Mouse (Mus musculus) forebrain, embryonic 10.5 days (tissue): ENCODE measurements around the gene Cd93. TPM values are rescaled to one million over a fixed set of nuclear protein-coding genes. Genes with fewer than 3 reads are reported as not detected.
A peak's percentile ranks its signal among the peaks of the same experiment; 100 is the strongest.

Source experiments
- DNase-seq: peaks from one replicate; pipeline ENCODE4 v3.0.0-alpha.2; 2017; ENCODE audit warnings: low spot score; ENCODE audit errors: extremely low spot score
- H3K27ac ChIP-seq: fragments of 300-500 bp; sonication (generic); 2 replicates; pipeline ENCODE4 v1.5.1; 2016; ENCODE audit warnings: mild to moderate bottlenecking
- H3K27me3 ChIP-seq: fragments of 300-500 bp; sonication (generic); 2 replicates; pipeline ENCODE4 v1.6.1; 2016; ENCODE audit warnings: mild to moderate bottlenecking; ENCODE audit not compliant: poor library complexity, severe bottlenecking
- H3K36me3 ChIP-seq: fragments of 300-500 bp; sonication (generic); replicated peaks from 2 replicates; pipeline ENCODE4 v1.6.1; 2016; ENCODE audit warnings: mild to moderate bottlenecking, moderate library complexity
- H3K4me1 ChIP-seq: fragments of 300-500 bp; sonication (generic); 2 replicates; pipeline ENCODE4 v1.6.1; 2016
- H3K4me3 ChIP-seq: fragments of 300-500 bp; sonication (generic); 2 replicates; pipeline ENCODE4 v1.5.1; 2016; ENCODE audit warnings: mild to moderate bottlenecking, moderate library complexity
- H3K9me3 ChIP-seq: fragments of 300-500 bp; sonication (generic); 2 replicates; pipeline ENCODE4 v1.6.1; 2016; ENCODE audit warnings: mild to moderate bottlenecking, moderate library complexity
- WGBS: fragments of 180-500 bp; shearing (Covaris S2); methylation state at CpG from one replicate; pipeline ENCODE4 v1.1.7; 2016; 5-methylcytosine and 5-hydroxymethylcytosine counted together
- polyA plus RNA-seq: library from polyadenylated mRNA; unstranded; fragments of >200 nt; fragmentation: Nextera tagmentation; extraction: Ambion mirVana; gene quantifications from 2 replicates; pipeline ENCODE4 v1.2.1, GENCODE M21; 2016

Cd93 gene
- polyA plus RNA-seq, 1 experiment from 2014 or later, result 5.1 TPM

DNA sequence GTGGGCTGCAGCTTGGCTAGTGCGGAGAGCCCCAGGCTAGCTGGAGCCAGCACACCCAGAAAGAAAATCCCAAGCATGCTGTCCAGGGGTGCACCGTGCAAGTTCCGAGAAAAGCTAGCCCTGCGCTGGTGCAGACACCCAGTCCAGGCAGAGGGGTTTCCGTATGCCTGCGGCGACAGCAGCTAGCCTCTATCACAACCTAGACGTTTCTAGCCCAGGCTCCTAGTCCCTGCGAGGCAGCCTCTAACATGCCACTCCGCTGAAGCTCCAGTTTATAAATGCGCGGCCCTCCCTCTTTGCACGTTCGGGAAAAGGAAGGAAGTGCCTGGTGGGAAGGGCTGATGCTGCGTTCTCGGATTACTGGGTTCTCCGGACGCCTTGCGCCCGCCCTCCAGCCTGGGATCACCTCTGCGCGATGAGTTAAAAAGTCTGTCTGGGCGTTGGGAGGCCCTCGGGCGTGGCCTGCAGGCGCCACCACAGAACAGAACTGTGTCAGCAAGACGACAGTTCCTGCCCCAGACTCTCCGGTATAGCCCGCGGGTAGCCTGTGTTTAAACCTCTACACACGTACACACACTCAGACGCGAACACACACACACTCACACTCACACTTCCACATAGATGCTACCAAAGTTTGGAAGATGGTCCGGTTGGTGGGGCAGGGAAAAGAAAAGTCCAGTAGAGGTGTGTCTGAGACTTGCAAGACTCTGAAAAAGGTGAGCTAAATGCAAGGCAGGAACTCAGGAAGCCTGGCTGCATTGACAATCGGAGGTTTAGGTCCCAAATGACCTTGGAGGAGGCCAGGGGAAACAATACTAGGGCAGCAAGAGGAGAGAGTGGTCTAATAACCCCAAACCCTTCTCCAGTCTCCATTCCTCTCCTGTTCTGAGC, 35.2 kb downstream of the Cd93 start, which contains the start of gene Thbd:
TSS of gene Thbd (minus strand) at position 319 of the 891 bp plus-strand sequence.
- WGBS, result 3% methylated on average over 35 of the region's 35 CpGs

DNA sequence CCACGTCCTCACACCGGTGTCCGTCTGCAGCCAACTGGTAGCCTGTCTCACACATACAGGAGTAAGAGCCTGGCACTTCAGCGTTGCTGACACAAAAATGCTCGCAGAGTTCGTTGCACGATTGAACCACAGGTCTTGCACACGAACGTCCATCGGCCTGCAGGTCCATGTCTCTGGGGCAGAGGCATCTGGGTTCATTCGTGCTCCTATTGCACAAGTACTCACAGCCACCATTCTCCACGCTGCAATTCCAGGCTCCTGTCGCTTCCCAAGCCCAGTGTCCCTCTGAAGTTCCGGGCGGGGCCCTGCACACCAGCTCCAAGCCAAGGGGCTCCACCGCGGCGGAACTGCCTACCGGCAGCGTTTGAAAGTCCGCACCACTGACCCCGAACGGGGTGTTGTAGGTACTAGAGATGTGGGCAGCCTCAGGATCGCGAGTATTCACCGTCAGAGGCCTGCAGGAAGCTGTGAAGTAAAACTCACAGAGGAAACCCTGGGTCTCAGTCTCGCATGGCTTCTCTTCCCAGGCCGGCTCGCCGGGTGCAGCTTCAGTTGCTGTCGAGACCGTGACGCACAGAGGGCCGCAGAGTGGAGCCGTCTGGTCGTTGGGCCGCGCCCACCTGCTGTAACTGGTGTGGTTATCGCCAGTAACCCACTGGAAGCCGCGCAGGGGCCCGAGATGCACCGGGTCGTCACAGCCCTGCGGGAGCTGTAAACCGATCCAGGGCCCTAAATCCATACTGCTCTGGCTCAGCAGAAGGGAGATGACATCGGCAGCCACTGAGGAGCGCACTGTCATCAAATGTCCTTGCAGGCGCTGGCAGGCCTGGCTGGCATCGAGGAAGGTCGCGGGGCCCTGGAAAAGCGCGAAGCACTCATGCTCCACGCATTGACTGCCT, 36.1 kb downstream of the Cd93 start:
- Histone ChIP-seq H3K36me3 (no peaks in the 10 kb centered on the region), H3K27ac (peak overlapping the region; percentile 63), H3K9me3 (no peaks in the 10 kb centered on the region), H3K4me1 (peaks cover 38% of the 10 kb centered on the region), H3K4me3 (peak overlapping the region; percentile 50), H3K27me3 (peaks cover 62% of the 10 kb centered on the region)
- 4% methylated on average over 55 of the region's 55 CpGs for WGBS
- peak; percentile 43 for DNase-seq

More for the DNA sequence above, 35.2 kb downstream of the Cd93 start, which contains the start of gene Thbd:
- peak within 1 kb of the TSS; percentile 63 for H3K27ac ChIP-seq
- DNase-seq, result peak; percentile 44
- peak within 1 kb of the TSS; percentile 50 for H3K4me3 ChIP-seq
- H3K27me3 ChIP-seq, result peaks cover 62% of the 10 kb centered on the region
- no peaks in the 10 kb centered on the region for H3K36me3 ChIP-seq
- no peaks in the 10 kb centered on the region for H3K9me3 ChIP-seq
- peaks cover 38% of the 10 kb centered on the region for H3K4me1 ChIP-seq

GRCm38 (mm10) chr2:148406160-148406970, 37.0 kb downstream of the Cd93 start:
- no peaks in the 10 kb centered on the region for H3K9me3 ChIP-seq
- WGBS, result 10% methylated on average over 34 of the region's 34 CpGs
- peaks cover 62% of the 10 kb centered on the region for H3K27me3 ChIP-seq
- no peak overlapping the region for H3K27ac ChIP-seq
- DNase-seq, result peak; percentile 39
- H3K36me3 ChIP-seq, result no peaks in the 10 kb centered on the region
- peak overlapping the region; percentile 50 for H3K4me3 ChIP-seq
- H3K4me1 ChIP-seq, result peaks cover 38% of the 10 kb centered on the region

GRCm38 (mm10) chr2:148404906-148405305, 38.5 kb downstream of the Cd93 start:
- no peak overlapping the region for H3K27ac ChIP-seq
- H3K36me3 ChIP-seq, result no peaks in the 10 kb centered on the region
- DNase-seq, result no peak
- WGBS, result 76% methylated on average over 5 of the region's 5 CpGs
- peaks cover 62% of the 10 kb centered on the region for H3K27me3 ChIP-seq
- no peaks in the 10 kb centered on the region for H3K9me3 ChIP-seq
- H3K4me1 ChIP-seq, result peaks cover 38% of the 10 kb centered on the region
- H3K4me3 ChIP-seq, result no peak overlapping the region

GRCm38 (mm10) chr2:148402227-148402626, 41.1 kb downstream of the Cd93 start:
- H3K27ac ChIP-seq, result no peak overlapping the region
- H3K4me3 ChIP-seq, result no peak overlapping the region
- H3K9me3 ChIP-seq, result no peaks in the 10 kb centered on the region
- no peak for DNase-seq
- H3K4me1 ChIP-seq, result peaks cover 17% of the 10 kb centered on the region
- no peaks in the 10 kb centered on the region for H3K36me3 ChIP-seq
- H3K27me3 ChIP-seq, result peaks cover 48% of the 10 kb centered on the region
- WGBS, result 83% methylated on average over 1 of the region's 1 CpGs

- no peak for DNase-seq
- Histone ChIP-seq H3K27ac (no peak overlapping the region), H3K4me1 (peaks cover 19% of the 10 kb centered on the region), H3K36me3 (no peaks in the 10 kb centered on the region), H3K4me3 (no peak overlapping the region), H3K27me3 (peaks cover 47% of the 10 kb centered on the region), H3K9me3 (no peaks in the 10 kb centered on the region)
- WGBS, result 85% methylated on average over 5 of the region's 5 CpGs
Measured at GRCm38 (mm10) chr2:148398901-148399685, 44.3 kb downstream of the Cd93 start.

DNA sequence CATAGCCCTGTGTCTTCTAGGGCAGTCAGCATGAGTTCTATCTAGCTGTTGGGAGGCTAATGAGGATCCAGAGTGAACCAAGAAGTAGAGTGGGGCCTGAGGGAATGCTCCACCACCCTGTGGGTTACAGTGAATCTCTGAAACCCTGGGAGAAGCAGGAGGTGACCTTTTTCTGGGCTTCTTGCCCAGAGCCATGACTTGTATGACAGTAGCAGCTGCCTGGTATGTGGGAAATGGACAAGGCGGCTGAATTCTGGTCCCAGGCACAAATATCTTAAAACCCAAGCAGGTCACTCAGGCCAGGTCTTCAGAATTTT, 45.6 kb downstream of the Cd93 start:
- H3K4me3 ChIP-seq, result no peak overlapping the region
- H3K36me3 ChIP-seq, result no peaks in the 10 kb centered on the region
- peaks cover 19% of the 10 kb centered on the region for H3K4me1 ChIP-seq
- no peak overlapping the region for H3K27ac ChIP-seq
- no peaks in the 10 kb centered on the region for H3K9me3 ChIP-seq
- WGBS, result 79% methylated on average over 1 of the region's 1 CpGs
- no peak for DNase-seq
- H3K27me3 ChIP-seq, result peaks cover 50% of the 10 kb centered on the region

DNA sequence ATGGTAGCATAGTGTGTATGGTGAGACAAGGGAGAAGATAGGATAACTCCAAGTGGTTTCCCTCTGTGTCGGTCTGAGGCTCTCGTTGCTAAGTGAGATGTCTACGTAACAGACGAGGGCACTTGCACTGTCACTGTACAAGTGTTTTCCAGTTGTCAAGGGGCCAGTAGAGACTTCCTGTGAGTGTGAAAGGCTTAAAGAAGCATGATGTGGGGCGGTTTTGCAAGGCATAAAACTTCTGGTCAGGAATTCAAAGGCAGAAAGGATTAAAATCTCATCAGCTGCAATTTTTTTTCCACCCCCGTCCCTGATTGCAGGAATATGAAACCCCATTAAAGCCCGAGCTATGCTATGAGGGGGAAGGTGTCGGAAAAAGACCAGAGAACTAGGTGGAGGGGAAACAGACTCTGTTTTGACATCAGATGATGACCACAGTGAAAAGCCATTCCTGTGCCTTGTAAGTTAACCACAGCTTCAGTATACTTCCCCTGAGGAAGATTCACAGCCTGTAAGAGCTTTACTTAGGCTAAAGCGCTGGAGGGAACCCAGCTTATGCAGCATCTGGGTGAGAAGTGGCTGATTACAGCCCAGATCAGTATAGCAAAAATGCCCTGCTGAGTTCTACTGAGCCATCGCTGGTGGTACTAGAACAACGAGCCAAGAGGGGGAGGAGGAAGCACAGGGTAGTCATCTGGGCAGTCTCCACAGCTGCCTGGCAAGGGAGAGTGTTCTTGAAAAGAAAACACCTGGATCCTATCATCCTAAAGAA, 46.2 kb downstream of the Cd93 start:
- Histone ChIP-seq H3K4me1 (peaks cover 19% of the 10 kb centered on the region), H3K27ac (no peak overlapping the region), H3K27me3 (peaks cover 50% of the 10 kb centered on the region), H3K9me3 (no peaks in the 10 kb centered on the region), H3K4me3 (no peak overlapping the region), H3K36me3 (no peaks in the 10 kb centered on the region)
- no peak for DNase-seq
- WGBS, result 81% methylated on average over 11 of the region's 11 CpGs

DNA sequence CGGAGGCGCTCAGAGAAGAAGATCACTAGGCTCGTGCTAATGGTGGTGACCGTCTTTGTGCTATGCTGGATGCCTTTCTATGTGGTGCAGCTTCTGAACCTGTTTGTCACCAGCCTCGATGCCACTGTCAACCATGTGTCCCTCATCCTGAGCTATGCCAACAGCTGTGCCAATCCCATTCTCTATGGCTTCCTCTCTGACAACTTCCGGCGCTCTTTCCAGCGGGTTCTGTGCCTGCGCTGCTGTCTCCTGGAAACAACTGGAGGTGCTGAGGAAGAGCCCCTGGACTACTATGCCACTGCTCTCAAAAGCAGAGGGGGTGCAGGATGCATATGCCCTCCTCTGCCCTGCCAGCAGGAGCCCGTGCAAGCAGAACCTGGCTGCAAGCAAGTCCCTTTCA, 47.2 kb downstream of the Cd93 start:
- H3K36me3 ChIP-seq, result no peaks in the 10 kb centered on the region
- peaks cover 19% of the 10 kb centered on the region for H3K4me1 ChIP-seq
- H3K4me3 ChIP-seq, result peak overlapping the region; percentile 63
- no peak overlapping the region for H3K27ac ChIP-seq
- 73% methylated on average over 10 of the region's 10 CpGs for WGBS
- no peaks in the 10 kb centered on the region for H3K9me3 ChIP-seq
- peaks cover 50% of the 10 kb centered on the region for H3K27me3 ChIP-seq
- DNase-seq, result no peak

GRCm38 (mm10) chr2:148395131-148396051, 48.0 kb downstream of the Cd93 start, which contains the start of gene Sstr4:
Gene Sstr4, plus strand, starts transcription at chr2:148395344.
- Histone ChIP-seq H3K27ac (peak within 1 kb of the TSS; percentile 65), H3K27me3 (peaks cover 50% of the 10 kb centered on the region)
- WGBS, result 4% methylated on average over 83 of the region's 83 CpGs

More at GRCm38 (mm10) chr2:148395131-148396051, 48.0 kb downstream of the Cd93 start, which contains the start of gene Sstr4:
- H3K4me3 ChIP-seq, result peak within 1 kb of the TSS; percentile 63
- peaks cover 19% of the 10 kb centered on the region for H3K4me1 ChIP-seq
- peak; percentile 47 for DNase-seq
- H3K9me3 ChIP-seq, result no peaks in the 10 kb centered on the region
- no peaks in the 10 kb centered on the region for H3K36me3 ChIP-seq
